9 mouse cellular contexts compared by ENCODE assay signal in genomic region chr2:156857835-156858234, GRCm38 (mm10). TPM values are rescaled to one million over a fixed set of nuclear protein-coding genes. Genes with fewer than 3 reads are reported as not detected.
DNase-seq lines count a peak whose midpoint lies in the region; ATAC-seq and TF ChIP-seq lines count a peak whose summit lies in the region.
"Had no signal": no experiment of that assay in that cellular context is flagged by ENCODE, and none has a peak within 500 bp of the region (broad histone marks: within the 10 kb centered on the region; RNA-seq: fewer than 3 reads in every experiment).

Gene 4930518I15Rik (minus strand): TSS chr2:156857946.

- H3K9ac ChIP-seq in forebrain, embryonic 12.5 days: no peak within 1 kb of the TSS
- H3K9ac ChIP-seq in liver, adult 2 months (ENCODE audit: low read depth, low read length): no peak within 1 kb of the TSS

- WGBS in forebrain, embryonic 12.5 days: 92% methylated on average over 2 of the region's 2 CpGs
- WGBS in forebrain, embryonic 10.5 days: 90% methylated on average over 2 of the region's 2 CpGs
- WGBS in liver, adult 2 months: 63% methylated on average over 2 of the region's 2 CpGs
- WGBS in limb, embryonic 10.5 days: 85% methylated on average over 2 of the region's 2 CpGs

- H3K4me1 ChIP-seq in forebrain, embryonic 12.5 days: peaks cover 18% of the 10 kb centered on the region
- H3K4me1 ChIP-seq in forebrain, embryonic 10.5 days: peaks cover 15% of the 10 kb centered on the region
- 0 out of 2 replicates have a peak, but pooled peaks cover 2% of the 10 kb centered on the region for H3K4me1 ChIP-seq in liver, adult 2 months (ENCODE audit: control insufficient read depth, insufficient read depth, low read length)
- peaks cover 8% of the 10 kb centered on the region for H3K4me1 ChIP-seq in limb, embryonic 10.5 days

- no peak for TF ChIP-seq POLR2A in liver, adult 2 months (IDR thresholded peaks at IDR 0.05; ENCODE audit: extremely low read depth, insufficient read depth, low read length)

- no peak within 1 kb of the TSS for H3K4me2 ChIP-seq in forebrain, embryonic 12.5 days

- H3K27me3 ChIP-seq in forebrain, embryonic 12.5 days: no peaks in the 10 kb centered on the region
- no peaks in the 10 kb centered on the region for H3K27me3 ChIP-seq in forebrain, embryonic 10.5 days (ENCODE audit: poor library complexity, severe bottlenecking)
- no peaks in the 10 kb centered on the region for H3K27me3 ChIP-seq in liver, adult 2 months (ENCODE audit: control insufficient read depth, insufficient read depth, low read length)
- no peaks in the 10 kb centered on the region for H3K27me3 ChIP-seq in limb, embryonic 10.5 days (ENCODE audit: low read depth, poor library complexity, severe bottlenecking)

- H3K4me3 ChIP-seq in forebrain, embryonic 12.5 days (replicated peaks): no peak within 1 kb of the TSS
- no peak within 1 kb of the TSS for H3K4me3 ChIP-seq in forebrain, embryonic 10.5 days
- H3K4me3 ChIP-seq in liver, adult 2 months (ENCODE audit: insufficient read depth, low read depth, low read length): no peak within 1 kb of the TSS
- H3K4me3 ChIP-seq in limb, embryonic 10.5 days: no peak within 1 kb of the TSS

- no peak for DNase-seq in forebrain, embryonic 10.5 days (ENCODE audit: extremely low spot score, low spot score)
- DNase-seq in liver, adult 2 months (ENCODE audit: extremely low read depth, low read depth, low spot score): no peak
- no peak for DNase-seq in liver
- no peak for DNase-seq in limb, embryonic 10.5 days (ENCODE audit: low spot score)
- no peak for DNase-seq in embryo, embryonic 11 days
- no peak for DNase-seq in B cell, adult 2 months
- DNase-seq: thymus, adult 2 months had no signal

- no peaks in the 10 kb centered on the region; the same call in 1 of the 2 replicates for H3K79me2 ChIP-seq in liver, adult 2 months (ENCODE audit: control insufficient read depth, insufficient read depth, low read length)

- no peak for TF ChIP-seq CTCF in liver, adult 2 months (IDR thresholded peaks at IDR 0.05; ENCODE audit: low read depth, low read length)

- H3K27ac ChIP-seq in forebrain, embryonic 12.5 days: 0 out of 2 replicates have a peak within 1 kb of the TSS, but pooled peaks have one; percentile 2
- no peak within 1 kb of the TSS for H3K27ac ChIP-seq in forebrain, embryonic 10.5 days
- 0 out of 2 replicates have a peak within 1 kb of the TSS, but pooled peaks have one; percentile 52 for H3K27ac ChIP-seq in liver, adult 2 months (replicated peaks; ENCODE audit: insufficient read depth, low read depth, low read length)
- no peak within 1 kb of the TSS for H3K27ac ChIP-seq in limb, embryonic 10.5 days

- H3K36me3 ChIP-seq in forebrain, embryonic 12.5 days (replicated peaks): peaks cover 36% of the 10 kb centered on the region
- H3K36me3 ChIP-seq in forebrain, embryonic 10.5 days (replicated peaks): peaks cover 70% of the 10 kb centered on the region
- H3K36me3 ChIP-seq in liver, adult 2 months (ENCODE audit: control insufficient read depth, insufficient read depth, low read length): peaks cover 3% of the 10 kb centered on the region; the same call in 1 of the 2 replicates
- H3K36me3 ChIP-seq in limb, embryonic 10.5 days: peaks cover 72% of the 10 kb centered on the region

- no peaks in the 10 kb centered on the region for H3K9me3 ChIP-seq in forebrain, embryonic 12.5 days
- no peaks in the 10 kb centered on the region for H3K9me3 ChIP-seq in forebrain, embryonic 10.5 days
- no peaks in the 10 kb centered on the region for H3K9me3 ChIP-seq in limb, embryonic 10.5 days (replicated peaks)

- ATAC-seq in forebrain, embryonic 12.5 days (ENCODE audit: low FRiP score): no peak
- no peak for ATAC-seq in CD4-positive, CD25-positive, alpha-beta regulatory T cell, adult 4 months

RNA-seq across cellular contexts. Expression of gene 4930518I15Rik, which starts in this region (rescaled TPM):
- 8.6 and 11.8 TPM in 2 replicates for polyA plus RNA-seq in forebrain, embryonic 12.5 days (2016; fragmentation: Nextera tagmentation; extraction: Ambion mirVana)
- 7.7 and 9.3 TPM in 2 replicates for polyA plus RNA-seq in forebrain, embryonic 10.5 days (2016; fragmentation: Nextera tagmentation; extraction: Ambion mirVana)
- total RNA-seq in liver, adult 2 months (2014; rRNA removed): 1.1 and 2.1 TPM in 2 replicates
- 0.17 and 0.55 TPM in 2 replicates for polyA plus RNA-seq in liver, adult 2 months (2012; rRNA removed)
- polyA plus RNA-seq in CD4-positive, CD25-positive, alpha-beta regulatory T cell, adult 4 months (2017; shearing (Covaris generic)): 10 to 100 TPM; 25.0 to 27.3 TPM
- polyA plus RNA-seq in limb, embryonic 10.5 days (2016; fragmentation: Nextera tagmentation; extraction: Ambion mirVana): 9.4 and 10.7 TPM in 2 replicates

Comparison
In these comparisons a context has a peak if more than half of its experiments do, and no peak if none do; other contexts are left out.
1. H3K27ac ChIP-seq: peak in forebrain, embryonic 12.5 days (single experiment) and liver, adult 2 months (single experiment); none in forebrain, embryonic 10.5 days (single experiment) and limb, embryonic 10.5 days (single experiment).